Mouse (Mus musculus) kidney, adult 2 months (tissue): ENCODE data around the gene Eif3d.

ENCODE experiments used
- CTCF ChIP-seq: fragments of 200-500 bp; conservative IDR thresholded peaks from 2 replicates; pipeline ENCODE4 v1.5.1; 2011; ENCODE audit warnings: low read depth, mild to moderate bottlenecking, control low read depth, low read length, moderate library complexity, mixed read lengths; ENCODE audit not compliant: insufficient read depth, insufficient read length
- POLR2A ChIP-seq: fragments of 200-500 bp; IDR thresholded peaks from one replicate; pipeline ENCODE4 v1.6.1; 2011; ENCODE audit warnings: low read depth, low read length, control low read depth

DNA sequence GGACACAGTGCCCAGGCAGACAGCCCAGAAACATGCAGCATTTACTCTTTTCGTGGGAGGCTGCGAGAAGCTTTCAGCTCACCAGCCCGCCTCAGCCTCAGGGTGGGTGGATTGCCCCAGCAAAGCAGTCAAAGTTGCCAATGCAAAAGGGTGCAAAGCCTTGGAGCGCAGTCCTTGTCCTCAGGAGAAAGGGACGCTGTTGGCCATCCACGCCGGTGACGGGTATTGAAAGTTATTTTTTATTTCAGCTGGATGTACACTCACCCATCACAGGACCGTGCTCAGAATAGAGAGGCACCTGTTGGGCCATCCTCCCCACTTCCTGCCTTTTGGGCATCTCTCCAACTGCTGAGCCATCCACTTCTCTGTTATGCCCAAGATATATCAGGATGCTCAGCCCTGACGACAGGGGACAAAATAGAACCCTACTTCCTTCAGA is 8.8 kb upstream of the Eif3d start:
- TF ChIP-seq CTCF (no peak), POLR2A (no peak)
